Mouse (Mus musculus): ENCODE results near the gene Tmem79.
"Not testable (repeated sequence)": the region's sequence is repeated elsewhere in the genome, so short reads cannot be mapped to it uniquely, and the experiment has no call there.

Gene Tmem79

DNA sequence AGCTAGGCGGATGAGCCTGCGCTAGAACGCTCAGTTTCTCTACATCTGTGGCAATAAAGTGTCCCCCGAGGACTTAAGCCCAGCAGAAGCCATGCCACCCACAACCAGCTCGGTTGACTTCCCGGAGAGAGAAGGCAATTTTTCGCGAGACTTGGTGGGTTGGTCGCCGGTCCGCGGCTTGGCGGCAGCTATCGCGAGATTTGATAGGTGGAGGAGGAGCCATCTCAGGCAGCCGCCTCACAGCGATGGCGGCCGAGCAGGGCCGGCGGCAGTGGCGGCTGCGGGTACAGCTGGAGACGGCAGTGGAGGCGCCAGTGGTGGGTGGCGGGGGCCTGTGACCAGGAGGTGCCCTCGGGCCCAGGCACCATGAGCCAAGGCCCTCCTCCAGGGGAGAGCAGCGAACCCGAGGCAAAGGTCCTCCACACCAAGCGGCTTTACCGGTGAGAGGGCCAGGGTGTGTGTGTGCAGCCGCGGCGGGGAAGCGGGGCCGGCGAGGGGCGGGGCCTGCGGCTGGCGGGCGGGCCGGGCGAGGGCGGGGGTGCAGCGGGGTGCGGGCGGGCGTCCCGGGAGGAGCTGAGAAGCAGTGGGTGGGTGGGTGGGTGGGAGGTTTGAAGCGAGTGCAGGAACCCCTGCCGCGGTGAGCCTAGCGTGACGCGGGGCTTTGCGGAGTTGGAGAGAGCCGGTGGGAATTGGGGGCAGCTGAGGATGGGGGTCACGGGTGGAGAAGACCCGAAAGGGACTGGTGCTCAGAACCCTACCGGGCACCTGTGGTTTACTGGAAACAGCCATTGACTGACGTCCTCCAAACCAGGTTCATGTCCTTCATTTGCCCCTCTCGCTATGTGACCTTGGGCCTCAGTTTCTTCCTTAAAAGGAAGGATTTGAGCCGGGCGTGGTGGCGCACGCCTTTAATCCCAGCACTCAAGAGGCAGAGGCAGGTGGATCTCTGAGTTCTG lies at the start of gene Tmem79, which contains the start of gene Smg5:
Tmem79 (minus strand) TSS at position 91 of the 956 bp plus-strand sequence.
Smg5 (plus strand) TSS at position 203 of the 956 bp plus-strand sequence.
- DNase-seq = peak; percentile 95 to 97

- DNase-seq = no peak
Measured at GRCm38 (mm10) chr3:88384364-88384763, 48.4 kb upstream of the Tmem79 start, which contains the start of gene Bglap. Bglap (minus strand) TSS chr3:88384464.

DNA sequence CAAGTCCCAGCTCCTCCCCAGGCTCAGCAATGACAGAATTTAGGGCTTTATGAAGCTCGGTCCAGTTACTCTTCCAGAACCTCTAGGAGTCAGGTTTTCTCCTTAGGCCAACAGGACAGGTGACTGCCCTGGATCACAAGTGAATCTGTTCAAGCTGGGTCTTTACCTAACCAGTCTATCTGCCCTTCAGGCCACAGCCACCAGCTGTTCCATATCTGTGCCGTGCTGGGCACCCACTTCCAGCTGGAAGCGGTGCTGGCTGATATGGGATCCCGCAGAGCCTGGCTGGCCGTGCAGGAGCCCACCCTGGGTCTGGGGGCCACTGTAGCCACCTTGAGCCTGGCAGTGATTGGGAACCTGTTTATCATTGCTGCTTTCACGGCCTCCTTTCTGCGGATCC lies 46.4 kb upstream of the Tmem79 start:
- DNase-seq = not testable (repeated sequence)

- DNase-seq = not testable (repeated sequence)
Measured at GRCm38 (mm10) chr3:88381389-88382315, 45.7 kb upstream of the Tmem79 start.

- not testable (repeated sequence) for DNase-seq
Measured at GRCm38 (mm10) chr3:88378599-88378998, 42.7 kb upstream of the Tmem79 start, which contains the start of gene Bglap2. Bglap2 (minus strand) TSS chr3:88378699.

DNA sequence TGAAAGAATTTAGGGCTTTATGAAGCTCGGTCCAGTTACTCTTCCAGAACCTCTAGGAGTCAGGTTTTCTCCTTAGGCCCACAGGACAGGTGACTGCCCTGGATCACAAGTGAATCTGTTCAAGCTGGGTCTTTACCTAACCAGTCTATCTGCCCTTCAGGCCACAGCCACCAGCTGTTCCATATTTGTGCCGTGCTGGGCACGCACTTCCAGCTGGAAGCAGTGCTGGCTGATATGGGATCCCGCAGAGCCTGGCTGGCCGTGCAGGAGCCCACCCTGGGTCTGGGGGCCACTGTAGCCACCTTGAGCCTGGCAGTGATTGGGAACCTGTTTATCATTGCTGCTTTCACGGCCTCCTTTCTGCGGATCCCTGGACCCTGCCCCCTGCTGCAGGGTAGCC lies 40.7 kb upstream of the Tmem79 start:
- DNase-seq = not testable (repeated sequence)

DNA sequence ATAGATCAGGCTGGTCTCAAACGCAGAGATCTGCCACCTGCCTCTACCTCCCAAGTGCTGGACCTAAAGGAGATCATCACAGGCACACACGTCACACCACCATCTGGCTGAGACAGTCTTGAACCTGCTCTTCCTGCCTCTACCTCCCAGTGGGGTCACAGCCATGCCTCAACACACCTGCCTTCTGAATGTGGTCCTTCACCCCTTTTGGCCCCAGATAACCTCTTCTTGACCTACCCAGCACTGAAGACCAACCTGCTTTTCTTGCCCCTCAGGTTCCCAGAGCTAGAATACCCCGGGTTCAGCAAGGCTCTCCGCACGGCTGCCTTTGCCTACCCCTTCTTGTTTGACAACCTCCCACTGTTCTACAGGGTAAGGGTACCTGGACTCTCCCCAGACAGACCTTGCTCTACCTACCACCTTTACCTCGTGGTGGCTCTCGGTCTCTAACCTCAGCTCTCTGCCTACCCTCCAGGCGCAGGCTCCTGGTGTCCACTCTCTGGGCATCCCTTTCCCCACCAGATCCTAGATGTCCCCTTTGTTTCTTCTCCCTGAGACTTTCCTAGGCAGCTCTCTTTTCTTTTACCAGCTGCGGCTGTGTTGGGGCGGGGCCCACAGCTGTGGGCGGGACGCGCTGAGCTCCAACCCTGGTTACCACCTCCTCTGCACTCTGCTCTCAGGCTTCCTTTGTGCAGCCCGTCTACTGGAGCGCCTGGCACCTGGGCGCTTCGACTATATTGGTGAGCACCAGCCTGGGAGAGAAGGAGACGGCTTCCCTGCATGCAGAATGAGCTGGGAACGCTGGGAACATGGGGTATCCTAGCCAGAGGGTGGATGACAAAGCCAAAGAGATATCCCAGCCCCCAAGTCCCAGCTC lies 40.0 kb upstream of the Tmem79 start:
- DNase-seq = peak in 1 of 2 experiments; percentile 23

GRCm38 (mm10) chr3:88372643-88373042 lies 36.7 kb upstream of the Tmem79 start, which contains the start of gene Bglap3:
Bglap3 (minus strand) TSS chr3:88372743.
- DNase-seq = not testable (repeated sequence)

GRCm38 (mm10) chr3:88368511-88368910 lies 32.6 kb upstream of the Tmem79 start:
- not testable (repeated sequence) for DNase-seq

- not testable (repeated sequence) for DNase-seq
Measured at GRCm38 (mm10) chr3:88367517-88367916, 31.6 kb upstream of the Tmem79 start.

GRCm38 (mm10) chr3:88366830-88367428 lies 31.0 kb upstream of the Tmem79 start:
- peak in 1 of 2 experiments; percentile 30 for DNase-seq

GRCm38 (mm10) chr3:88365705-88366361 lies 29.9 kb upstream of the Tmem79 start:
- no peak for DNase-seq

DNA sequence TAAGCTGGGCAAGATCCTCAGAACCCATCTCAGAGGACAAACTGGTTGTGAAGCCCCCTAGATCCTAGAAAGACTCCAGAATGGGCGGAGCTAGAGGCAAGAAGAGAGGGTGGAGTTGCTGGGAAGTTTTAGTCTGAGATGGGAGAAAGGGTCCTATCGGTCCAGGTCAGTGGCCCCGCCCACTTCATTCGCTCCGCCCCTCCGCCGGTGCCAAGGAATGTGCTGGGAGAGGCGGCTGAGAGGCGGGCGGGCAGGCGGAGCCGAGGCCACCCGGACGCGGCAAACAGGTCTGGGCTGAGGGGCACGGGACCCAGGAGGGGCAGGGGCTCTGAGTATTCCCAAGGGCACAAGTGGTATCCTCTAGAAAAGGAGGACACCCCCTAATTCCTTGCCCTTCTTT lies 28.4 kb upstream of the Tmem79 start, which contains the start of gene Paqr6:
Paqr6 (plus strand) TSS at position 248 of the 400 bp plus-strand sequence.
- DNase-seq = peak; percentile 70 to 73

- DNase-seq = no peak
Measured at GRCm38 (mm10) chr3:88363700-88364099, 27.8 kb upstream of the Tmem79 start.

DNA sequence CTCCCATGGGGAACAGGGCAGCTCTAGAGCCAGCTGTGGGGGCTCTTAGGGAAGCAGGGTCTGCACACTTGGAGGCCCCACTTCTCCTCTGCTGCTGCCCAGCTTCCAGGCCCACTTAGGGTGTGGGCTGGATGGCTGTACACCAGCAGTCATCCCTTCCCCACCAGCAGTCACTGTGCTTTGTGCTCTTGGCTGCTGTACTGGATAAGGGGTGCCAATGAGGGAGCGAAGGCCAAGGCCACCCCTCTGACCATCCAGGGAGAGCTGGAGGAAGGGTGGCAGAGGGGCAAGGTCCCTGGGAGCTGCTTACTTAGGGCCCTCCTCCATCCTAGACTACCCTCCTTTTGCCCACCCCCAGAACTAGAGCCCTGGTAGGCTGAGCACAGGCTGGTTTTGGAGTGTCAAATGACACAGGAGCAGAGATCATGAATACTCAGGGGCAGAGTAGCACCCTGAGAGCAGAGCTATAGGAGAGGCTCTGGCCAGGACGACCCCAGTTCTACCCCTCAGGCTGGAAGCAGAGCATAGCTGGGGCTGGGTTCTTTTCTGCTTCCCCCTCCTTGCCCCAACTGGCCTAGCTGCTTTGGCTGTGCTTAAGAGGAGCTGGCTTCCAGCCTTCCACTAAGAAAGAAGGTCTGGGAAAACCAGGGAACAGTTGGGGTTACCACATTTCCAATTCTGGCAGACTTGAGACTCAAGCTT lies 25.8 kb upstream of the Tmem79 start:
- no peak for DNase-seq

DNA sequence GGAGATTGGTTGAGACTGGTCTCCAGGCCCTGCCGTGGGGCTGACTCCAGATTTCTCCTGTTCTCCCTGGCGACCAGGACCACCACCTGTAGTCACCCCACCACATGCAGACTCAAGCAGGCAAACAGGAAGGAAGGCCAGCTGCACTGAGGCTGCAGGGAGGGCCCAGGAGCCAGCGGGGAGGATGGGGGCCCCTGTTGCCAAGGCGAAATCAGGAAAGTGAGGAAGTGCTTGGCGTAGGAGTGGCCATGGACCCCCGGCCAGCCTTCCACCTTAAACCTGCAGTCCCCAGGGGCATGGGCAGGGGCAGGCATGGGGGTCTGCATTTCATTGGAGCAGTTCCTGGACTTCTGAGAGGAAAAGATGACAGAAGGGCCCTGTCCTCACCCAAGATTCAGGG lies 25.1 kb upstream of the Tmem79 start:
- DNase-seq = no peak

DNA sequence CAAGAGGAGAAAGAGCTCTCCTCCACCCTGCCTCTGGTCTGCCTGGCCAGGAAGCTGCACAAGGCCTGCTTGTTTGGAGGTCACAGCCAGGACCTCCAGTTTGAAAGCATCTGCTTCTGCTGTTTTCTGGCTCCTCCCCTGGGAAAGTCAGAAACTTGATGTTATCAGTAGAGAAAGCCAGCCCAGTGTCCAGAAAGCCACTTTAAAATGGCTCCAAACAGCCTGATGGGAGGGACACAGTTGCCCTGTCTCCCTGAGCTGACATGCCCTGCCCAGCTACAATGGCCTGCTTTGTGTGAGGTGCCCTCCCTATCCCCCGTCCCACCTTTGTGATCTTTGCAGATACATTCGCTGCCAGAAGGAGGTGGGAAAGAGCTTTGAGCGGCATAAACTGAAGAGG lies 24.0 kb upstream of the Tmem79 start:
- no peak for DNase-seq

GRCm38 (mm10) chr3:88359584-88359983 lies 23.6 kb upstream of the Tmem79 start:
- no peak for DNase-seq

DNA sequence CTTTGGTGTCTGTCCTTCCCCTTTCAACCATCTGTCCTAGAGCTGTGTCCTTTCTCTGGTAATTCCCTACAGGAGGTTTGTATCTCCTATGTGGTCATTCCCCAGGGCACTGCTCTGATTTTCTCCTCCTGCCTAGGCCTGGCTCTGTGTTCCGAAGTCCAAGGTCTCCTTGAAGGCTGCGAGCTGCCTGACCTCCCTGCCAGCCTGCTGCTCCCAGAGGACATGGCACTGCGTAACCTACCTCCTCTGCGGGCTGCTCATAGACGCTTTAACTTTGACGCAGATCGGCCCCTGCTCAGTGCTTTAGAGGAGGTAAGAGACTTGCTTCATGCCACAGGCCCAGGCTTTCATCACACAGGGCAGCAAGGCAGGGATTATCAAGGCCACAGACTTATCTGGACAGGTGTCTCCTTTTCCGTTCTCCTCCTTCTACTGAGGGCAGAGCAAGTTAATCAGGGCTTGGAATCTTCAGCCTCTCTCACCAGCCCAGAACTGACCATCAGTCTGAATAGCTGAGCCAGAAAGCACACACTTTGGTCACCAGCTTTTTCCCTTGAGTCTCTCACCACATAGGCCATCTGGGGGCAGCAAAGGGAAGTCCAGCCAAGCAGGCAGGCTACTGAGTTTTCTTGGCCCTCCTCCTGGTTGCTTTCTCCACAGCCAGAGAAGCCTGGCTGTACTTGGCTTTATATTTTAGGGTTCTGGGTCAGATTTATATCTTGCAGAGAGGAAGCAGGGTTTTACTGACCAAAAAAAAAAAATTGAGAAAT lies 18.6 kb upstream of the Tmem79 start:
- DNase-seq = peak; percentile 43 to 47

Data from kidney, adult 8-10 months (tissue).